In genomic region chr11:49156821-49157814, GRCm38 (mm10) we compare ENCODE assay signal across 30 mouse cellular contexts. TPM values are rescaled to one million over a fixed set of nuclear protein-coding genes. Genes with fewer than 3 reads are reported as not detected.
"Had no signal": no experiment of that assay in that cellular context is flagged by ENCODE, and none has a peak within 500 bp of the region (broad histone marks: within the 10 kb centered on the region; RNA-seq: fewer than 3 reads in every experiment).

No protein-coding gene starts in this region.

- H3K36me3 ChIP-seq: limb, embryonic 10.5 days; limb, embryonic 13.5 days; liver, embryonic 12.5 days; liver, embryonic 15.5 days; midbrain, embryonic 10.5 days; midbrain, embryonic 15.5 days; neural tube, embryonic 13.5 days had no signal

- H3K4me2 ChIP-seq: limb, embryonic 13.5 days; liver, embryonic 12.5 days; liver, embryonic 15.5 days; midbrain, embryonic 15.5 days; neural tube, embryonic 13.5 days had no signal

- DNase-seq: kidney, adult 18-20 months; kidney, adult 9 months; kidney, postnatal 14 days; kidney, postnatal 4 days; liver; lung, adult 18-20 months; lung, postnatal 14 days; lung, postnatal 4 days; retina, postnatal 1 day; thymus, adult 18-20 months; thymus, postnatal 14 days had no signal

- H3K4me3 ChIP-seq: limb, embryonic 10.5 days; limb, embryonic 13.5 days; liver, embryonic 12.5 days; liver, embryonic 15.5 days; megakaryocyte, embryonic 14.5 days; midbrain, embryonic 10.5 days; midbrain, embryonic 15.5 days; myocyte; neural tube, embryonic 13.5 days had no signal

- ATAC-seq: intestine, embryonic 16.5 days; liver, embryonic 12.5 days; midbrain, embryonic 15.5 days had no signal

- H3K27ac ChIP-seq: limb, embryonic 10.5 days; limb, embryonic 13.5 days; liver, embryonic 12.5 days; liver, embryonic 15.5 days; midbrain, embryonic 10.5 days; midbrain, embryonic 15.5 days; neural tube, embryonic 13.5 days had no signal

- H3K27me3 ChIP-seq: limb, embryonic 13.5 days; liver, embryonic 12.5 days; liver, embryonic 15.5 days; midbrain, embryonic 15.5 days; neural tube, embryonic 13.5 days had no signal

- H3K4me1 ChIP-seq: limb, embryonic 10.5 days; limb, embryonic 13.5 days; liver, embryonic 12.5 days; liver, embryonic 15.5 days; midbrain, embryonic 10.5 days; midbrain, embryonic 15.5 days; neural tube, embryonic 13.5 days had no signal

- H3K9ac ChIP-seq: limb, embryonic 13.5 days; liver, embryonic 12.5 days; liver, embryonic 15.5 days; midbrain, embryonic 15.5 days; neural tube, embryonic 13.5 days had no signal

- H3K9me3 ChIP-seq: limb, embryonic 10.5 days; limb, embryonic 13.5 days; liver, embryonic 12.5 days; liver, embryonic 15.5 days; midbrain, embryonic 15.5 days; neural tube, embryonic 13.5 days had no signal

RNA-seq across cellular contexts. Expression of gene Olfr1394, which starts 2.9 kb away (rescaled TPM):
- total RNA-seq: layer of hippocampus, adult 18-20 months; layer of hippocampus, postnatal 14 days; left cerebral cortex, adult 8-10 months; left cerebral cortex, postnatal 14 days; neutrophil, adult 5-6 weeks had no signal
- polyA plus RNA-seq: intestine, embryonic 16.5 days; kidney, embryonic 16.5 days; limb, embryonic 10.5 days; limb, embryonic 13.5 days; liver, embryonic 12.5 days; liver, embryonic 15.5 days; lung, embryonic 16.5 days; midbrain, embryonic 10.5 days; midbrain, embryonic 15.5 days; myocyte; neural tube, embryonic 13.5 days; small intestine, adult 2 months; spleen, adult 2 months had no signal

RNA-seq across cellular contexts. Expression of gene Olfr1395, which starts 15.0 kb away (rescaled TPM):
- total RNA-seq: layer of hippocampus, adult 18-20 months; layer of hippocampus, postnatal 14 days; left cerebral cortex, adult 8-10 months; left cerebral cortex, postnatal 14 days; neutrophil, adult 5-6 weeks had no signal
- polyA plus RNA-seq: intestine, embryonic 16.5 days; kidney, embryonic 16.5 days; limb, embryonic 10.5 days; limb, embryonic 13.5 days; liver, embryonic 12.5 days; liver, embryonic 15.5 days; lung, embryonic 16.5 days; midbrain, embryonic 10.5 days; midbrain, embryonic 15.5 days; myocyte; neural tube, embryonic 13.5 days; small intestine, adult 2 months; spleen, adult 2 months had no signal

RNA-seq across cellular contexts. Expression of gene Btnl9, which starts 29.8 kb away (rescaled TPM):
- total RNA-seq: layer of hippocampus, adult 18-20 months had no signal
- polyA plus RNA-seq: midbrain, embryonic 10.5 days; myocyte had no signal

RNA-seq across cellular contexts. Expression of gene Olfr1396, which starts 42.4 kb away (rescaled TPM):
- total RNA-seq: layer of hippocampus, adult 18-20 months; layer of hippocampus, postnatal 14 days; left cerebral cortex, adult 8-10 months; left cerebral cortex, postnatal 14 days; neutrophil, adult 5-6 weeks had no signal
- polyA plus RNA-seq: intestine, embryonic 16.5 days; kidney, embryonic 16.5 days; limb, embryonic 10.5 days; liver, embryonic 12.5 days; liver, embryonic 15.5 days; lung, embryonic 16.5 days; midbrain, embryonic 10.5 days; midbrain, embryonic 15.5 days; myocyte; neural tube, embryonic 13.5 days; small intestine, adult 2 months had no signal
